Mouse (Mus musculus) myocyte (in vitro differentiated cells): ENCODE results near the gene Vhl.

Experiments
- E2F4 ChIP-seq: IDR thresholded peaks from one replicate; pipeline ENCODE4 v1.6.1; 2011; ENCODE audit warnings: mild to moderate bottlenecking, control low read depth, moderate library complexity; ENCODE audit not compliant: insufficient read depth
- MYOD1 ChIP-seq, 3 experiments: IDR thresholded peaks; one replicate each; pipeline ENCODE4 v1.6.1; 2011; ENCODE audit warnings: control low read depth in 2 of 3, low read depth in 2 of 3, mild to moderate bottlenecking in 2 of 3, moderate library complexity in 1 of 3; ENCODE audit not compliant: insufficient read length in 2 of 3, control insufficient read depth in 1 of 3
- POLR2A ChIP-seq: IDR thresholded peaks from one replicate; pipeline ENCODE4 v1.6.1; 2011; ENCODE audit warnings: low read depth, mild to moderate bottlenecking, control low read depth, moderate library complexity; ENCODE audit not compliant: insufficient read length
- POLR2AphosphoS2 ChIP-seq: IDR thresholded peaks from one replicate; pipeline ENCODE4 v1.6.1; 2011; ENCODE audit warnings: low read depth, control low read depth; ENCODE audit not compliant: insufficient read length
- SRF ChIP-seq: IDR thresholded peaks from one replicate; pipeline ENCODE4 v1.6.1; 2011; ENCODE audit warnings: low read depth; ENCODE audit not compliant: control insufficient read depth, insufficient read length
- TCF12 ChIP-seq: IDR thresholded peaks from one replicate; pipeline ENCODE4 v1.6.1; 2011; ENCODE audit warnings: mild to moderate bottlenecking, control low read depth; ENCODE audit not compliant: poor library complexity, insufficient read depth, severe bottlenecking
- USF1 ChIP-seq: IDR thresholded peaks from one replicate; pipeline ENCODE4 v1.6.1; 2011; ENCODE audit warnings: low read depth, mild to moderate bottlenecking, control low read depth, moderate library complexity

- TF ChIP-seq TCF12 (no peak), POLR2A (no peak), MYOD1 (IDR thresholded peaks at IDR 0.05; ENCODE audit: control insufficient read depth in 1 of 3, insufficient read length in 2 of 3, low read depth in 2 of 3) (no peak), POLR2AphosphoS2 (no peak), USF1 (no peak), SRF (no peak), E2F4 (no peak)
Measured at GRCm38 (mm10) chr6:113609293-113609692, 14.5 kb upstream of the Vhl start.
